Mouse (Mus musculus): ENCODE results near the gene Txnrd2.

DNA sequence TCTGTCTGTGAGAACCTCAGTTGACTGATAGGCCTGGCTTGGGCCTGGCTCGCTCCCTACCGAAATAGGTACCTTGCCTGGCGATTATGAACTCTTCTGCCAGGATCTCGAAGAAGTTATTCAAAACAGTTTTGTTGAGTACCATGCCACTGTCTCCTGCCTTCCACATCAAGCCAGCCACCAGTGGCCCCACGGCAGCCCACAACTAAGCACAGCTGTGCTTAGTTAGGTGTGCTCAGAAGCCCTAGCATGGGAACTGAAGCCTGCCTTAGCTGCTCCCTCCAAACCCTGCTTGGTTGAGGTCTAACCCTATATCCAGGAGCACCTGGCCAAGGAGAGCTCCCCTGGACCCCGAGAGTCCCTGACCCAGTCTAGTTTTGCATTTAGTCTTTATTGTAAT, 75.3 kb downstream of the Txnrd2 start:
- TF ChIP-seq CTCF (IDR thresholded peaks at IDR 0.05; ENCODE audit: low read depth) (no peak), EP300 (IDR thresholded peaks at IDR 0.05; ENCODE audit: low read depth) (no peak)
